Comparison of ENCODE assay signal across 9 mouse cellular contexts in the genomic region with DNA sequence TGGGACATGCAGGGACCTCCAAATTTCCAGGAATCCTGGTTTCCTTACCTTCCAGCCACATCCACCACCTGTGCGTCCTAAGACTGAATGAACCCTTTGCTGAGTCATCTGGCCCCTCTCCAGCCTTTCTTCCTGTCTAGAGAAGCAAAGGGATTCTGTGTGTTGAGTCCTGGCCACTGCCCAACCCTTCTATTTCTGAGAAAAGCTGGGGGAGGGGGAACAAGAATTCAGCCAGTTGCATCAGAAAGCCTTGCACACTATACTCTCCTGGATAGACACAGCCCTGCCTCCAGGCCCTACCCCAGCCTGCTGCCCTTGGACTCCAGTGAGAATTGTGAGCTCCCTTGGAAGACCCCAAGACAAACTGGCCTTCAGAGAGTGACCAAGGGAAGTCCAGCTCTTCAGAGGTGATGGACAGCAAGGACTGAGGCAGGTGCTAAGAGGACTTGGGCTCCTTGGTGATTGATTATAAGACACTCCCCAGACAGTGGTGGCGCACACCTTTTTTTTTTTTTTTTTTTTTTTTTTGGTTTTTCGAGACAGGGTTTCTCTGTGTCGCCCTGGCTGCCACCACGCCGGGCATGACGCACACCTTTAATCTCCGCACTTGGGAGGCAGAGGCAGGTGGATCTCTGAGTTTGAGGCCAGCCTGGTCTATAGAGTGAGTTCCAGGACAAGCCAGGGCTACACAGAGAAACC. TPM values are rescaled to one million over a fixed set of nuclear protein-coding genes. Genes with fewer than 3 reads are reported as not detected.
DNase-seq lines count a peak whose midpoint lies in the region; ATAC-seq and TF ChIP-seq lines count a peak whose summit lies in the region.
"Had no signal": no experiment of that assay in that cellular context is flagged by ENCODE, and none has a peak within 500 bp of the region (broad histone marks: within the 10 kb centered on the region; RNA-seq: fewer than 3 reads in every experiment).

No protein-coding gene starts in this region.

- H3K9me3 ChIP-seq in intestine, embryonic 16.5 days (ENCODE audit: control insufficient read depth, low read length) = no peaks in the 10 kb centered on the region
- no peaks in the 10 kb centered on the region for H3K9me3 ChIP-seq in lung, embryonic 14.5 days (ENCODE audit: low read depth, low read length)
- no peaks in the 10 kb centered on the region for H3K9me3 ChIP-seq in forebrain, embryonic 12.5 days
- H3K9me3 ChIP-seq in hindbrain, embryonic 11.5 days (ENCODE audit: control insufficient read depth, low read length) = no peaks in the 10 kb centered on the region

- H3K9ac ChIP-seq in intestine, embryonic 16.5 days (ENCODE audit: low read depth, low read length) = no peak overlapping the region
- no peak overlapping the region for H3K9ac ChIP-seq in lung, embryonic 14.5 days
- H3K9ac ChIP-seq in forebrain, embryonic 12.5 days = no peak overlapping the region
- H3K9ac ChIP-seq in hindbrain, embryonic 11.5 days (ENCODE audit: low read depth, low read length) = no peak overlapping the region

- intact Hi-C loops in left cerebral cortex, postnatal 4 days (cut with DNase I) = no loop called here

- no peak for TF ChIP-seq CTCF in lung, embryonic 14.5 days (IDR thresholded peaks at IDR 0.05; ENCODE audit: low read depth)

- H3K36me3 ChIP-seq in intestine, embryonic 16.5 days (ENCODE audit: control insufficient read depth, insufficient read depth, low read length) = no peaks in the 10 kb centered on the region
- no peaks in the 10 kb centered on the region for H3K36me3 ChIP-seq in lung, embryonic 14.5 days (ENCODE audit: insufficient read depth)
- no peaks in the 10 kb centered on the region for H3K36me3 ChIP-seq in forebrain, embryonic 12.5 days (replicated peaks)
- no peaks in the 10 kb centered on the region for H3K36me3 ChIP-seq in hindbrain, embryonic 11.5 days (ENCODE audit: control insufficient read depth, insufficient read depth, low read length)

- H3K27me3 ChIP-seq in intestine, embryonic 16.5 days (replicated peaks; ENCODE audit: control insufficient read depth, insufficient read depth, low read length) = no peaks in the 10 kb centered on the region
- H3K27me3 ChIP-seq in lung, embryonic 14.5 days (ENCODE audit: insufficient read depth, low read length) = no peaks in the 10 kb centered on the region
- H3K27me3 ChIP-seq in forebrain, embryonic 12.5 days = peaks cover 9% of the 10 kb centered on the region
- H3K27me3 ChIP-seq in hindbrain, embryonic 11.5 days (ENCODE audit: control insufficient read depth, insufficient read depth, low read length) = no peaks in the 10 kb centered on the region

- H3K27ac ChIP-seq in intestine, embryonic 16.5 days (ENCODE audit: low read length) = no peak overlapping the region
- no peak overlapping the region for H3K27ac ChIP-seq in lung, embryonic 14.5 days (ENCODE audit: low read depth)
- no peak overlapping the region for H3K27ac ChIP-seq in forebrain, embryonic 12.5 days
- no peak overlapping the region for H3K27ac ChIP-seq in hindbrain, embryonic 11.5 days (ENCODE audit: low read depth, low read length)
- H3K27ac ChIP-seq: left cerebral cortex, adult 2 months had no signal

- H3K4me1 ChIP-seq in intestine, embryonic 16.5 days (ENCODE audit: control insufficient read depth, insufficient read depth, low read length) = no peaks in the 10 kb centered on the region
- H3K4me1 ChIP-seq in lung, embryonic 14.5 days (ENCODE audit: insufficient read depth) = no peaks in the 10 kb centered on the region
- no peaks in the 10 kb centered on the region for H3K4me1 ChIP-seq in forebrain, embryonic 12.5 days
- no peaks in the 10 kb centered on the region for H3K4me1 ChIP-seq in hindbrain, embryonic 11.5 days (replicated peaks; ENCODE audit: control insufficient read depth, insufficient read depth, low read length)

- DNase-seq in left cerebral cortex, adult 18-20 months (ENCODE audit: low spot score in 2 of 2) = peak; percentile 42 to 48
- DNase-seq in left cerebral cortex, postnatal 4 days = no peak
- DNase-seq in adrenal gland, postnatal 36 days = peak; percentile 76 to 82
- peak; percentile 79 for DNase-seq in lung, embryonic 14.5 days
- no peak for DNase-seq in cerebellum, adult 9-10 months
- DNase-seq in hindbrain, embryonic 11.5 days (ENCODE audit: low spot score) = no peak

- H3K4me2 ChIP-seq in intestine, embryonic 16.5 days (ENCODE audit: low read depth, low read length) = no peak overlapping the region
- H3K4me2 ChIP-seq in lung, embryonic 14.5 days = no peak overlapping the region
- H3K4me2 ChIP-seq in forebrain, embryonic 12.5 days = no peak overlapping the region
- no peak overlapping the region for H3K4me2 ChIP-seq in hindbrain, embryonic 11.5 days (replicated peaks; ENCODE audit: low read depth, low read length)

- ATAC-seq in intestine, embryonic 16.5 days = peak; percentile 69
- peak; percentile 59 for ATAC-seq in lung, embryonic 14.5 days (ENCODE audit: insufficient read depth)
- ATAC-seq in forebrain, embryonic 12.5 days (ENCODE audit: low FRiP score) = no peak
- no peak for ATAC-seq in hindbrain, embryonic 11.5 days (ENCODE audit: low FRiP score)

- H3K4me3 ChIP-seq in intestine, embryonic 16.5 days (ENCODE audit: low read length) = no peak overlapping the region
- no peak overlapping the region for H3K4me3 ChIP-seq in lung, embryonic 14.5 days (ENCODE audit: low read depth, low read length)
- no peak overlapping the region for H3K4me3 ChIP-seq in forebrain, embryonic 12.5 days (replicated peaks)
- H3K4me3 ChIP-seq in hindbrain, embryonic 11.5 days (ENCODE audit: low read depth, low read length) = no peak overlapping the region
- H3K4me3 ChIP-seq: left cerebral cortex, adult 2 months had no signal

- 83% methylated on average over 8 of the region's 8 CpGs for WGBS in intestine, embryonic 16.5 days
- 81% methylated on average over 8 of the region's 8 CpGs for WGBS in lung, embryonic 14.5 days
- WGBS in forebrain, embryonic 12.5 days = 91% methylated on average over 8 of the region's 8 CpGs
- 89% methylated on average over 7 of the region's 8 CpGs for WGBS in hindbrain, embryonic 11.5 days

RNA-seq across cellular contexts. Expression of a gene that starts 6.2 kb away (rescaled TPM):
- total RNA-seq in left cerebral cortex, adult 18-20 months (2021) = under 1 TPM; 0.59 to 0.70 TPM
- 1 to 10 TPM in 1 of 2 experiments, under 1 TPM in 1; 0.92 to 1.4 TPM for total RNA-seq in left cerebral cortex, postnatal 4 days (2021)
- total RNA-seq in adrenal gland, postnatal 36 days (2021) = 10 to 100 TPM in 1 of 2 experiments, 1 to 10 TPM in 1; 4.6 to 19.9 TPM
- polyA plus RNA-seq in intestine, embryonic 16.5 days (2015; fragmentation: Nextera tagmentation; extraction: Ambion mirVana) = 4.4 and 7.1 TPM in 2 replicates
- polyA plus RNA-seq in lung, embryonic 14.5 days (2014; fragmentation: Nextera tagmentation; extraction: Ambion mirVana) = 2.2 and 2.7 TPM in 2 replicates
- 1.6 and 2.8 TPM in 2 replicates for polyA plus RNA-seq in forebrain, embryonic 12.5 days (2016; fragmentation: Nextera tagmentation; extraction: Ambion mirVana)
- 0.86 and 1.7 TPM in 2 replicates for polyA plus RNA-seq in hindbrain, embryonic 11.5 days (2014; fragmentation: Nextera tagmentation; extraction: Ambion mirVana)

RNA-seq across cellular contexts. Expression of a gene that starts 17.5 kb away (rescaled TPM):
- total RNA-seq in left cerebral cortex, adult 18-20 months (2021) = 100 to 1,000 TPM; 106 to 107 TPM
- 100 to 1,000 TPM; 123 to 134 TPM for total RNA-seq in left cerebral cortex, postnatal 4 days (2021)
- total RNA-seq in adrenal gland, postnatal 36 days (2021) = 10 to 100 TPM; 85.1 to 94.5 TPM
- 82.5 and 83.2 TPM in 2 replicates for polyA plus RNA-seq in intestine, embryonic 16.5 days (2015; fragmentation: Nextera tagmentation; extraction: Ambion mirVana)
- 85.8 and 92.8 TPM in 2 replicates for polyA plus RNA-seq in lung, embryonic 14.5 days (2014; fragmentation: Nextera tagmentation; extraction: Ambion mirVana)
- polyA plus RNA-seq in forebrain, embryonic 12.5 days (2016; fragmentation: Nextera tagmentation; extraction: Ambion mirVana) = 93.1 and 98.4 TPM in 2 replicates
- 64.7 and 70.6 TPM in 2 replicates for polyA plus RNA-seq in hindbrain, embryonic 11.5 days (2014; fragmentation: Nextera tagmentation; extraction: Ambion mirVana)

RNA-seq across cellular contexts. Expression of a gene that starts 26.4 kb away (rescaled TPM):
- 100 to 1,000 TPM in 1 of 2 experiments, 10 to 100 TPM in 1; 96.7 to 104 TPM for total RNA-seq in left cerebral cortex, adult 18-20 months (2021)
- total RNA-seq in left cerebral cortex, postnatal 4 days (2021) = 10 to 100 TPM; 18.7 to 27.1 TPM
- total RNA-seq in adrenal gland, postnatal 36 days (2021) = 1 to 10 TPM; 2.3 to 2.5 TPM
- 2.5 and 2.7 TPM in 2 replicates for polyA plus RNA-seq in intestine, embryonic 16.5 days (2015; fragmentation: Nextera tagmentation; extraction: Ambion mirVana)
- polyA plus RNA-seq in lung, embryonic 14.5 days (2014; fragmentation: Nextera tagmentation; extraction: Ambion mirVana) = 0.26 TPM in 1 of 2 replicates, not detected in the other
- 11.1 and 12.4 TPM in 2 replicates for polyA plus RNA-seq in forebrain, embryonic 12.5 days (2016; fragmentation: Nextera tagmentation; extraction: Ambion mirVana)
- 8.2 and 8.5 TPM in 2 replicates for polyA plus RNA-seq in hindbrain, embryonic 11.5 days (2014; fragmentation: Nextera tagmentation; extraction: Ambion mirVana)

RNA-seq across cellular contexts. Expression of a gene that starts 47.9 kb away (rescaled TPM):
- total RNA-seq in left cerebral cortex, adult 18-20 months (2021) = 10 to 100 TPM; 11.8 to 15.9 TPM
- 100 to 1,000 TPM; 102 to 105 TPM for total RNA-seq in left cerebral cortex, postnatal 4 days (2021)
- 10 to 100 TPM in 1 of 2 experiments, 1 to 10 TPM in 1; 8.3 to 12.9 TPM for total RNA-seq in adrenal gland, postnatal 36 days (2021)
- 3.5 and 3.6 TPM in 2 replicates for polyA plus RNA-seq in intestine, embryonic 16.5 days (2015; fragmentation: Nextera tagmentation; extraction: Ambion mirVana)
- 17.2 and 19.4 TPM in 2 replicates for polyA plus RNA-seq in lung, embryonic 14.5 days (2014; fragmentation: Nextera tagmentation; extraction: Ambion mirVana)
- polyA plus RNA-seq in forebrain, embryonic 12.5 days (2016; fragmentation: Nextera tagmentation; extraction: Ambion mirVana) = 16.3 and 19.3 TPM in 2 replicates
- polyA plus RNA-seq in hindbrain, embryonic 11.5 days (2014; fragmentation: Nextera tagmentation; extraction: Ambion mirVana) = 18.6 and 20.7 TPM in 2 replicates

RNA-seq across cellular contexts. Expression of a gene that starts 56.4 kb away (rescaled TPM):
- 10 to 100 TPM; 49.2 to 52.6 TPM for total RNA-seq in left cerebral cortex, adult 18-20 months (2021)
- total RNA-seq in left cerebral cortex, postnatal 4 days (2021) = 10 to 100 TPM; 41.2 to 42.6 TPM
- 100 to 1,000 TPM; 125 to 135 TPM for total RNA-seq in adrenal gland, postnatal 36 days (2021)
- 35.8 and 37.7 TPM in 2 replicates for polyA plus RNA-seq in intestine, embryonic 16.5 days (2015; fragmentation: Nextera tagmentation; extraction: Ambion mirVana)
- 34.7 and 39.4 TPM in 2 replicates for polyA plus RNA-seq in lung, embryonic 14.5 days (2014; fragmentation: Nextera tagmentation; extraction: Ambion mirVana)
- 32.3 and 34.8 TPM in 2 replicates for polyA plus RNA-seq in forebrain, embryonic 12.5 days (2016; fragmentation: Nextera tagmentation; extraction: Ambion mirVana)
- 23.7 and 24.2 TPM in 2 replicates for polyA plus RNA-seq in hindbrain, embryonic 11.5 days (2014; fragmentation: Nextera tagmentation; extraction: Ambion mirVana)

Comparison
In these comparisons a context has a peak if more than half of its experiments do, and no peak if none do; other contexts are left out.
1. DNase-seq: peak in left cerebral cortex, adult 18-20 months (2 of 2), adrenal gland, postnatal 36 days (2 of 2) and lung, embryonic 14.5 days (single experiment); none in left cerebral cortex, postnatal 4 days (single experiment), cerebellum, adult 9-10 months (single experiment) and hindbrain, embryonic 11.5 days (single experiment).
2. ATAC-seq: peak in intestine, embryonic 16.5 days (single experiment) and lung, embryonic 14.5 days (single experiment); none in forebrain, embryonic 12.5 days (single experiment) and hindbrain, embryonic 11.5 days (single experiment).